Mouse (Mus musculus) brown adipose tissue, adult 24 weeks (tissue): ENCODE results near the gene Crybg2. TPM values are rescaled to one million over a fixed set of nuclear protein-coding genes. Genes with fewer than 3 reads are reported as not detected.

Source experiments
- H3K27ac ChIP-seq: fragments of 200-500 bp; replicated peaks from 2 replicates; pipeline ENCODE4 v1.5.1; 2012; ENCODE audit warnings: low read depth, mild to moderate bottlenecking, low read length
- H3K4me1 ChIP-seq: fragments of 200-500 bp; 2 replicates; pipeline ENCODE4 v1.6.1; 2012; ENCODE audit warnings: low read length, mixed read lengths; ENCODE audit not compliant: control insufficient read depth, insufficient read depth, insufficient read length
- H3K4me3 ChIP-seq: fragments of 200-500 bp; 2 replicates; pipeline ENCODE4 v1.5.1; 2012; ENCODE audit warnings: low read depth, mild to moderate bottlenecking, low read length, moderate library complexity; ENCODE audit not compliant: insufficient read depth
- polyA plus RNA-seq: library from polyadenylated mRNA; stranded (reverse); fragments of >200 nt; gene quantifications from 2 replicates; pipeline ENCODE4 v1.2.4, GENCODE M21; 2012; ENCODE audit not compliant: missing spikeins, insufficient read depth, insufficient read length

The Crybg2 gene
- not detected in 2 replicates for polyA plus RNA-seq

DNA sequence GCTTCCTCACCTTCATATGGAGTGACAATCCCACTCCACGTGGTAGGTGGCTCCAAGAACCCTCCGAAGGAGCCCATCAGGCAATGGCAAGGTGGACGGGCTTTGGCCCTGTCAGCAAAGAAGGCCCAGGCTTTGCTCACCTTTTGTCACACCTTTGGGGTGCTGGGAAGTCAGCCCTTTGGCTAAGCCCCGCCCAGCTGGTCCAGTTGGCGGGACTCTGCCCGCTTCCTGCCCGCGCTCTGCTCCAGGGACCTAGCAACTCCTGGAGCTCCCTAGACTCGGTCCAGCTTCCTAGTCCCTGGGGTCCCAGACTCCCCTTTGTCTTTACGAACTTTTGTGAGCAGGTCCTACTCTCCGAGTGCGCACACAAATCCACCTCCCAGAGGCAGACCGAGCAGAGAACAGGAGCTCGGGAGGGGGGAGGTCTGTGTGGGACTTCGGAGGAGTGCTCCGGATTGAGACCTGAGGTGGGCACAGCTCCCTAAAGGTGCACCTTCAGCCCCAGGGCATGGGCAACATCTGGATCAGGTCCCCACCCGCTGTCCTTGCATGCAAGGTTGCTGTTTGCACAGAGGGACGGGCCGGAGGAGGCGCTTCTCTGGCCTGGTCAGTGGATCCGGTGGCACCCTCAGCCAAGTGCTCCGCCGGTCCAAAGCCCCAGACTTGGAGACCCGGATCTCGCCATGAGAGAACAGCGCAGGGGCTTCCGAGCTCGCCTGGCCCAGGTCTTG is at the start of gene Crybg2:
Gene Crybg2, plus strand, starts transcription at position 681 of the 731 bp plus-strand sequence.
- no peak within 1 kb of the TSS for H3K4me3 ChIP-seq
- H3K27ac ChIP-seq: no peak within 1 kb of the TSS

DNA sequence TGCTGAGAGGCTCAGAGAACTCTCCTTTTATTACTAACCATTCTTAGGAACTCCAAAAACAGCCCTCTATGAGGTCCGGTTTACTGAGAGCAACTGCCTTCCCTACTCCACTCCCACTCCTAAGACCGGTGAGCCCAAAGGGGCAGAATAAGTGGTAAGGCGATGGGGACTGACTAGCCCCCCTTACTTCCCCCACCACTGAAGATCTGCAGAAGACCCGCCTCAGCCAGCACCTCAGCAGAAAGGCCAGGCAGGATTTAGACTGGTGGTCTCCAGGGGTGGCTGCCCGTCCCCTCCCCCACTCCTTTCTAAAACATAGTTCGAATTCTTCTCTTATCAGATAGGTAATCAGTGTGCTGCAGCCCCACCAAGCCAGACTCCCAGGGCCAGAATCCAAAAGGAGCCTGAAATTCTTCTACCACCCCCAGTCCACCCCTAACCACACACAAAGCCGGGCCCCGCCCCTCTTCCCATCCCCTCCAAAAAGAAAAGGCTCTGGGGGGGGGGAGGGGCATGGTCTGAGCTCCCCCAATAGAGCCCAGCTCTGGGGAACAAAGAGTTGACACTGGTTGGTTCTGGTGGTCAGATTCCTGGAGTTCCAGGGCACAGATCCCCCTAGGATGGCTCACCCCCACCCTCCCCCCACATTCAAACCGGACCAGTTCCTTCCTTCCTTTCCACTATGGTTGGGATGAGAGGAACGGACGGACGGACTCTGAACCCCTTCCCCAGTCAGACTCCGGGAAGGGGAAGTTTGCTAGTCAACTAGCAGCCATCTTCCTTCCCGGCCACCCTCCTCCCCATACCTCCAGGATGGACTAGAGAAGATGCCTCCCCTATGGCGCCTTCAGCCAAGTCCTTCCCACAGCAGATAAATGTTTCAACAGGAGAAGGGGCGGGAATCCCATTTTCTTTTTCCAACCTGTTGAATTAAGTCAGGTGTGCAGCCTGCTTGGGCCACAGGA is 48.9 kb upstream of the Crybg2 start:
- no peaks in the 10 kb centered on the region for H3K4me1 ChIP-seq
- no peak overlapping the region for H3K4me3 ChIP-seq
- no peak overlapping the region for H3K27ac ChIP-seq

More for the DNA sequence above, at the start of gene Crybg2:
- H3K4me1 ChIP-seq: no peaks in the 10 kb centered on the region

DNA sequence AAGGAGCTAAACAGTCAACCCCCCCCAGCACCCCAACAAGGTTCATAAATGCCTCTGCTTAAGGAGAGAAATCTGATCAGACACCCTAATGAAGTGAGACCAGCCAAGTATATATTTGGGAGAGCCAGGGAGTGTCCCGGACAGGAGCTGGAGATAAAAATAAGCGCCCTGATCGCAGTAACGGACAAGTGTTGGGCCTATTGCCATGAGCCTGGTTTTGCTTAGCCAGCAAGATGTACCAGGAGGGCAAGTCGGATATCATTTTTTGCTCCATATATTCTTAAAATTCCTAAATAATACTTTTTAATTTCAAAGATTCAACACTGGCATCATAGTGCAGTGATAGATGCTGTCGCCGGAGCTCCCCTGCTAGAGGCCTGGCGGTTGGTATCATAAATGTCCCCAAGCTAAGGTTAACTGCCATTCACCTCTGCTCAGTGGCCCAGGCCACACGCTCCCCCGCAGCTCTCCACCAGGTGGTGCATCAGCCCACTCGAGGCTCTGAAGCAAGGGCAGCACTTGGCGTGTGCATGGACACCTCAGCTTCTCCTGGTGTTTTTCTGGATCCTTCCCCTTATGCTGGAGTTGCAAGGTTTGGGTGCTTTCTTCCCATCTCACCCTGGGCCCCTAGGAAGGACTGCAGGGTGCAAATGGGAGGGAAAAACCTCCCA is 47.6 kb upstream of the Crybg2 start:
- no peak overlapping the region for H3K27ac ChIP-seq
- no peak overlapping the region for H3K4me3 ChIP-seq
- H3K4me1 ChIP-seq: no peaks in the 10 kb centered on the region

DNA sequence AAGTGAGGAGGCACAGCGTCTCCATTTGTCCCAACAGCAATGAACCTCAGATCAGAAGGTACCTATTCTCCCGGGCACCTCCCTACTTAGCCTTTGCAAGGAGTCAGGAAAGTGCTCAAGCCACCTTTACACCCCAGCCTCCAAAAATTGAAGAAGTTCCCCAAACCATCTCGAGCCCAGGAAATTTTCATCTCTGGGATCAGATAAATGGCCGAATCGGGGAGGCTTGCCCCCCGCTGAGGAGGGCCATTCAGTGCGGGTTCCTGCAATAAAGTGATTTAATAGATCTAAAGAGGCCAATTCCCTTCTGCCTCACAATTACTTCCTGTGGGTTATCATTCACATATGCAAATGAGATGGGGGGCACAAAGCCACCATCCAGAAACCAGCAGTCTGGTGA is 44.4 kb upstream of the Crybg2 start:
- H3K4me3 ChIP-seq: no peak overlapping the region
- H3K27ac ChIP-seq: no peak overlapping the region
- no peaks in the 10 kb centered on the region for H3K4me1 ChIP-seq

DNA sequence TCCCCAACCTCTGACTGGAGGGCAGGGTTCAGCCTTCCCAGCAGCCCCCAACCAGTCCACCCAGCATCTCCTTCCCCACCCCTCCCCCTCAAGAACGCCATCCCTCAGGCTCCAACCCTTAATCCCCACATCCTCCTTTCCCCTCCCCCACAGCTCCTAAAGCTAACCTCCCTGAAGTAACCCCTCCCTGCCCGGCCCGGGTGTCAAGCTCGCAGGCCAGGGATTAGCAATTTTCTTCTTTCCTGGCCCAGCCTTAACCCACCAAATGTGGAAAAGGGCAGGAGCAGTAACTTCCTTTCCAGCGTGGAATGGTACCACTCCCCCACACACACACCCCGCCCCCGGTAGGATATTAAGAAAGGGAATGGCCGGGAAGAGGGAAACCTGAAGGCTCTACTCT is 43.8 kb upstream of the Crybg2 start:
- Histone ChIP-seq H3K4me1 (no peaks in the 10 kb centered on the region), H3K4me3 (no peak overlapping the region), H3K27ac (no peak overlapping the region)

DNA sequence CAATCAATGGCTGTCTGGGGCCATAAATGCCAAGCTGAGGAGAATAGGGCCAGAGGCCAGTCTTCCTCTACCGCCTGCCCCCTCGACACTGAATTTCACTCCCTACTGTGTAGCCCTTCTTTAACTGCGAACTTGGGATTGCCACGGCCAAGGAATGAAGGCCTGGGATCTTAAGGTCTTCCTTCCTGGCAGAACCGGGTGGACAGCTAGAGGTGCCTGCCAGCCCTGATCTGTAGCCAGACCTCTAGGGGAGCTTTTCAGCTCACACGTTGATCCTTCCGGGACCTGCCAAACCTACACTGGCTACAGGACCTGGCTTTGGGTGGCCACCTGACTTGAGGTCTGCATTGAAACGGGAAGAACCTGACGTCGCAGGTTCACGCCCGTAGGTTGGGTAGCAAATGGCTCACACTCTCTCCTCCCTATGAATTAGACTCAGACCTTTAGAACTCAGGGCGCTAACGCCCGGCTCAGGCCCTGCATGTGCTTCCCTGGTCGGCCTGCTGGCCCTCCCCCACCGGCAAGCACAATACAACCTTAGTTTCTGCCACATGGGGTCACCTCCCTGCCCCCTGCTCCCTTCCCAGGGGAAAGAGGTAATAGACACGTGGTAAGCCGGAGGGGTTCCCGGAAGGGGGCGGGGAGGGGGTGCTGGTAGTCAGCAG is 43.3 kb upstream of the Crybg2 start:
- H3K4me3 ChIP-seq: no peak overlapping the region
- no peaks in the 10 kb centered on the region for H3K4me1 ChIP-seq
- no peak overlapping the region for H3K27ac ChIP-seq

DNA sequence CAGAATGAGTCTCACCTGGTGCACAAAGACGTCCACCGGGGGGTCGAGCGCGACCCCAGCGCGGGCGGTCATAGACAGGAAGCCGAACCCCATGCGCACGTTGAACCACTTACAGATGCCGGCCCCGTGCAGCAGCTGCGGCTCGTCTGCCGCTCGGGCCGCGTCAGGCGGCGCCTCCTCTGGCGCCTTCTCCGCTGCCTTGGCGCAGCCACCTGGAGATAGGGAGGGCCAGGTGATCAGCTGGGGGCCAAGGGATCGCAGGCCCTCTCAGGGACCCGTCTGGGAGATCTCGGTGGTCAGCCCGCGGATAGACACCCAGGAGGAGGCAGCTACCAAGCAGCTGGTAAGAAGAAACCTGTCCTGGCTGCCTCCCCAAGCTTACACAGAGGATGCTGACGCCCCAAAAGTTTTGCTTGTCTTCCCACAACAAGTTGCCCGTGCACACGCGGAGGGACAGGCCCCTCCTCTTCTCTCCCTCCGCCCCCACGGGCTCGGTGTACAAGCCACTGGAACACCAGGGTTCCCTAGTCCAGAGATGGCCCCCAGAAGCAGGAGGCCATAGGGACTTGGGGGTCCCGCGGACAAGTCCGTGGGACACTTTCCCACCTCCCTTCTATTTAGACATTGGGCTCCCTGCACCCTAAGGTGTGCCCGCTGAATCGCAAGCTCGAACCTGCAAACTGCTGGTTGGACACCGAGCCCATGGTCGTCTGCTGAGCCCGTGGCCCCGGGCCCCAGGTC is 42.4 kb upstream of the Crybg2 start:
- no peak overlapping the region for H3K4me3 ChIP-seq
- no peak overlapping the region for H3K27ac ChIP-seq
- no peaks in the 10 kb centered on the region for H3K4me1 ChIP-seq

DNA sequence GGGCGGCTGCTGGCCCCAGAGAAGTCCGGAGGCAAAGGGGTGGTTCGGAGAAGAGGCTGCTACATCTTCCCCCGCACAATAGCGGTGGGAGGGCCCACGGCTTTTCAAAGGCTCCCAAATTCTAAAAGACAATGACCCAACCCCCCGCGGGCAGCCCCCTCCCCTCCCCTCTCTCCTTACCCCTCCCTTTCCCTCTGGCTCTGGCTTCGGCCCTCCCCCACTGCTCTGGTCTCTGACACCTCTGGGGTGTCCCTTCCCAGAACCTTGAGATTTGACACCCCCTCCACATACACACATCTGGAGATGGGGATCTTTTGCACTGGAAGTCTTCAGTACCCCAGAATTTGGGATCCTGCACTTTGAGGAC is 41.9 kb upstream of the Crybg2 start, which contains the start of gene Lin28a:
Gene Lin28a, minus strand, starts transcription at position 63 of the 367 bp plus-strand sequence.
- Histone ChIP-seq H3K4me1 (no peaks in the 10 kb centered on the region), H3K4me3 (no peak within 1 kb of the TSS), H3K27ac (no peak within 1 kb of the TSS)

DNA sequence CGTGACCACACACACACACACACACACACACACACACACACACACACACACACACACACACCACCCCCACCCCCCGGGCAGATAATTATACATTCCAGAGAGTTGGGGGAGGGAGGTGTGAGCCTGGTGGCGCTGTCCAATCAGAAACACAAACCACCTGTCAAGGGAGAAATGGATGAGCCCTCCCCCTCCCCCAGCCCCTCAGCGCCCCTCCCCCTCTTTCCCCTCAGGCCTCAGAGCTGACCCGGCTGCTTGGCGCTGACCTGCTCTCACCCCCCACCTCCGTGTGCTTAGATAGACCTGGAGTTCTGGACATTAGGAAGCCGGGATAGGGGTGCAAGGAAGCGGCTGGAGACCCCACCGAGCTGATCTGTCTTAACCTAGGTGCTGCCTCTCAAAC is 41.4 kb upstream of the Crybg2 start:
- Histone ChIP-seq H3K4me1 (no peaks in the 10 kb centered on the region), H3K4me3 (no peak overlapping the region), H3K27ac (no peak overlapping the region)

DNA sequence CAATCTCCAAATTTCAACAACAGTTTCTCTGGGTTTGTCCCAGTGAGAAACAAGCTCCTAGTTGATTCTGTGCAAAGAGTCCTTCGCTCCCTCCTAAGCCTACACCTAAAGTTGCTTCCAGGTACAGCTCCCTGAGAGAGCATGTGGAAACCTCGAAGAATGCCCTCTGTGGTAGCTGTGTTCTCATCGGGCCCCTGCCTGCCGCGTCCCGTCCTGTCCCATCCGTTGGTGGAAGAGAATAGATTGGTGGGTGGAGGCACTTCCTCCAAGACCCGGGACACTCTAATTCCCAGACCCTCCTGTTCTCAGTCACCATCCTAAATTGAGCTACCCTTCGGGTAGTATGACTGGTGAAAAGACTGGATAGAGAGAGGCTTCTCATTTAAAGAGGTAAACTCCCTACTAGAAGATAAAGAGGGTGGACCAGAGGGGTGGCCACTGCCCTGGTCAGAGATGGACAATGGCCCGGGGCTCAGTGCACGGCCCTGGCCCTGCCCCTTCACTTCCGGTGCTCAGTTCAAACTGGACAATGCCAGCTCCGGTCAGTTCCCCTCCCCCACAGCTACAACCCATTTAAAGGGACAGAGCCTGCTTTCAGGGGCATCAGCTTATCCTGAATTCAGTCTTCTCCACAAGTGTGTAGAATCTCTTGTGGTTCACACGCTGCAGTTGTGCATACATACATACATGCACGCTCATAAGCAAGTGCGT is 40.8 kb upstream of the Crybg2 start:
- no peaks in the 10 kb centered on the region for H3K4me1 ChIP-seq
- H3K27ac ChIP-seq: no peak overlapping the region
- H3K4me3 ChIP-seq: no peak overlapping the region

DNA sequence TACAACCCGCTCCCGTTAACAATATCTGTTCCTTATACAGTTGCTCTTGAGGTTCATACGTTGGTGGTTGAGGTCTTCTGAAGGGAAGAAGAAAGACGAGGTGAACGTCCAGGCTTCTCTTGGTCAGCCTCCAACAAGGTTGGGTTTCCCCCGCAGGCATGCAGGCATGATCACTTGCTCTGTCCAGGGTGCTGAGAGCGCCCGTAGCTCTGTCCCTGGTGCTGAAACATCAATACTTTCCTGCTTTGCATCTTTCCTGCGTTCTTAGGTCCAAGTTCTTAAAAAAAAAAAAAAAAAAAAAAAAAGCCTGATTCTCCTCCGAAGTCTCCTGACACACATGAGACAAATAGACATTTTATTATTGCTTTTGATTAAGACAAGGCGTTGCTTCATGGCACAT is 40.0 kb upstream of the Crybg2 start:
- no peak overlapping the region for H3K4me3 ChIP-seq
- H3K4me1 ChIP-seq: no peaks in the 10 kb centered on the region
- H3K27ac ChIP-seq: no peak overlapping the region

DNA sequence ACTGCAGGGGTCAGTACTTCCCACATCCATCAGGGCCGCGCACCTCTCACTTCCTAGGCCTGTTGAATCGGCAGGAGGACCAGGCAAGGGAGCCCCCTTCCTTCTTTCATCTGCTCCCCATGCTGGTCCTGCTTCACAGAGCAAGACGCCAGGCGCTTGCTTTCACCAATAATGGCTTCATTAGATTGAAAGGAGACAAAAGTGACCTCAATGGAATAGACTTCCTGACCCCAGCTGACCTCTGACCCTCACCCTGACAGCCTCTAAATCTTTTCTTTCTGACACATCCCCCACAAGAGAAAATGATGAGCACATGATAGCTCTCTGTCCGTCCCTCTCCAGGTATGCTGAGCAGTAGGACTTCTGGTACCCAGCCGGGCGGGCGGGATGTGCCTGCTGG is 34.8 kb upstream of the Crybg2 start:
- no peak overlapping the region for H3K4me3 ChIP-seq
- no peak overlapping the region for H3K27ac ChIP-seq

DNA sequence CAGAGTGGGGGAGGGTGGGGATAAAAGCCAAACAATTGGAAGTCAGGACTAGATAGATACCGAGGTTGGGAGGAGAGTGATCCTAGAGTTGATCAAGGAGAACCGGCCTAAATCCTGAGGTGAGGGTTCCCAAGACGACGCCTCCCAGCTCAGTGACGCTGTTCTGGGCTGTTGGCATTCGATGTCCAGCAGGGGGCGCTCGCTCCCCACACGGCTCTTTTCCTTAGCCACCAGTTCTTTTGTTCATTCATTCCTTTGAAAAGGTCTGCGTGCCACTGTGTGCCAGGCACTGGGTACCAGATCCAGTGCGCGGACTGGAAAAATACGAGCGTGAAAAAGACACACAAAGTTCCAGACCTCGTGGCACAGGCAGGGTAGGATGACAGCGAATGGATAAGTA is 24.7 kb upstream of the Crybg2 start:
- Histone ChIP-seq H3K4me3 (no peak overlapping the region), H3K4me1 (no peaks in the 10 kb centered on the region), H3K27ac (no peak overlapping the region)

More for the DNA sequence above, 34.8 kb upstream of the Crybg2 start:
- H3K4me1 ChIP-seq: no peaks in the 10 kb centered on the region
